Mouse (Mus musculus) cerebellum, postnatal 4 days (tissue): ENCODE measurements around the gene Npcd.
A peak's percentile ranks its signal among the peaks of the same experiment; 100 is the strongest.
"Not testable (repeated sequence)": the region's sequence is repeated elsewhere in the genome, so short reads cannot be mapped to it uniquely, and the experiment has no call there.

Experiments used
- DNase-seq, 2 experiments: peaks; one replicate each; pipeline ENCODE4 v3.0.0; 2022; ENCODE audit warnings: low spot score in 2 of 2, mixed read lengths in 1 of 2

Npcd gene

GRCm38 (mm10) chr15:79830388-79830787 lies 3.6 kb downstream of the Npcd start:
- peak; percentile 60 to 79 for DNase-seq

- no peak for DNase-seq
Measured at GRCm38 (mm10) chr15:79829431-79829830, 4.6 kb downstream of the Npcd start.

- peak; percentile 40 to 54 for DNase-seq
Measured at GRCm38 (mm10) chr15:79828366-79829035, 5.5 kb downstream of the Npcd start.

GRCm38 (mm10) chr15:79827778-79828210 lies 6.2 kb downstream of the Npcd start:
- DNase-seq, result no peak

- no peak for DNase-seq
Measured at GRCm38 (mm10) chr15:79827061-79827777, 6.8 kb downstream of the Npcd start.

GRCm38 (mm10) chr15:79826221-79826935 lies 7.7 kb downstream of the Npcd start:
- no peak for DNase-seq

- no peak for DNase-seq
Measured at GRCm38 (mm10) chr15:79825146-79825825, 8.8 kb downstream of the Npcd start.

- no peak for DNase-seq
Measured at GRCm38 (mm10) chr15:79823588-79824280, 10.3 kb downstream of the Npcd start.

- DNase-seq, result no peak
Measured at GRCm38 (mm10) chr15:79822265-79823199, 11.5 kb downstream of the Npcd start.

- no peak for DNase-seq
Measured at GRCm38 (mm10) chr15:79818325-79818724, 15.7 kb downstream of the Npcd start.

- DNase-seq, result no peak
Measured at GRCm38 (mm10) chr15:79813666-79814258, 20.3 kb downstream of the Npcd start.

GRCm38 (mm10) chr15:79812840-79813239 lies 21.2 kb downstream of the Npcd start:
- not testable (repeated sequence) for DNase-seq

- no peak for DNase-seq
Measured at GRCm38 (mm10) chr15:79810997-79811396, 23.0 kb downstream of the Npcd start.

GRCm38 (mm10) chr15:79810061-79810460 lies 24.0 kb downstream of the Npcd start:
- peak in 1 of 2 experiments; percentile 56 for DNase-seq

GRCm38 (mm10) chr15:79808658-79809057 lies 25.4 kb downstream of the Npcd start:
- DNase-seq, result no peak

GRCm38 (mm10) chr15:79808114-79808513 lies 25.9 kb downstream of the Npcd start:
- peak in 1 of 2 experiments; percentile 62 for DNase-seq

- DNase-seq, result no peak
Measured at GRCm38 (mm10) chr15:79807050-79807449, 27.0 kb downstream of the Npcd start.

- DNase-seq, result no peak
Measured at GRCm38 (mm10) chr15:79805246-79805645, 28.8 kb downstream of the Npcd start.

- DNase-seq, result peak in 1 of 2 experiments; percentile 64
Measured at GRCm38 (mm10) chr15:79804352-79805071, 29.5 kb downstream of the Npcd start, which contains the start of gene Nptxr. Nptxr (minus strand) TSS chr15:79804766.
